Mouse (Mus musculus): Measurements from ENCODE around the gene Cd274. TPM values are rescaled to one million over a fixed set of nuclear protein-coding genes. Genes with fewer than 3 reads are reported as not detected.
"Not testable (repeated sequence)": the region's sequence is repeated elsewhere in the genome, so short reads cannot be mapped to it uniquely, and the experiment has no call there.

The Cd274 gene
- polyA plus RNA-seq, 1 experiment from 2014 or later, result 0.93 TPM

DNA sequence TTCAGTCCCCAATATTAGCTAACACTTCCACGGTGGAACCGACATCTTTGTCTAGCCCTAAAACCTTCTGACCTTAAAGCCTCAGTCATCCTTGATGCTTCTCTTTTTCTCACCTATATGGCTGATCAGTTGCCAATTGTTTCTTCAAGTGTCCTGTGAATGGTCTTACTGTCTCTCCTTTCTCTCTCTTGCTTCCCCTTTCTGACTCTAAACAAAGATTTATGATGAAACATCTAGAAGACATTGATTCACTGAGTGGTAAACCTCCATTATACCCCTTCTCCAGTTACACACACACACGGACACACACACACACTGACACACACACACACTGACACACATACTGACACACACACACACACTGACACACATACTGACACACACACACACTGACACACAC, 47.3 kb downstream of the Cd274 start:
- Histone ChIP-seq H3K4me2 (ENCODE audit: low read length) (no peak overlapping the region), H3K27me3 (ENCODE audit: control insufficient read depth, insufficient read depth, low read depth, low read length) (no peaks in the 10 kb centered on the region), H3K27ac (ENCODE audit: low read length) (no peak overlapping the region), H3K4me3 (ENCODE audit: low read depth, low read length) (no peak overlapping the region), H3K36me3 (ENCODE audit: control insufficient read depth, insufficient read depth, low read length) (no peaks in the 10 kb centered on the region), H3K4me1 (ENCODE audit: control insufficient read depth, insufficient read depth, low read length) (no peaks in the 10 kb centered on the region), H3K9me3 (replicated peaks; ENCODE audit: control insufficient read depth, low read length, poor library complexity, severe bottlenecking) (no peaks in the 10 kb centered on the region), H3K9ac (ENCODE audit: low read depth, low read length) (no peak overlapping the region)
- ATAC-seq, result no peak
- 86% methylated on average over 3 of the region's 3 CpGs for WGBS

DNA sequence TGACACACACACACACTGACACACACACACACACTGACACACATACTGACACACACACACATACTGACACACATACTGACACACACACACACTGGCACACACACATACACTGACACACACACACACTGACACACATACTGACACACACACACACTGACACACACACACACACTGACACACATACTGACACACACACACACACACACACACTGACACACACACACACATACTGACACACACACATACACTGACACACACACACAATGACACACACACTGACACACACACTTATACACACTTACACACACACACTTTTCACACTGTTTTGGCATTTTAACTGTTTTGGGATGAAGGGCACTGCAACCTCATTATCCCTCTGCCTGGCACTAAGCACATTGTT, 47.7 kb downstream of the Cd274 start:
- H3K4me1 ChIP-seq (ENCODE audit: control insufficient read depth, insufficient read depth, low read length); H3K27me3 ChIP-seq (ENCODE audit: control insufficient read depth, insufficient read depth, low read depth, low read length); H3K27ac ChIP-seq (ENCODE audit: low read length); H3K4me2 ChIP-seq (ENCODE audit: low read length); H3K9ac ChIP-seq (ENCODE audit: low read depth, low read length); H3K36me3 ChIP-seq (ENCODE audit: control insufficient read depth, insufficient read depth, low read length); H3K9me3 ChIP-seq (replicated peaks; ENCODE audit: control insufficient read depth, low read length, poor library complexity, severe bottlenecking); ATAC-seq; H3K4me3 ChIP-seq (ENCODE audit: low read depth, low read length): not testable (repeated sequence)

DNA sequence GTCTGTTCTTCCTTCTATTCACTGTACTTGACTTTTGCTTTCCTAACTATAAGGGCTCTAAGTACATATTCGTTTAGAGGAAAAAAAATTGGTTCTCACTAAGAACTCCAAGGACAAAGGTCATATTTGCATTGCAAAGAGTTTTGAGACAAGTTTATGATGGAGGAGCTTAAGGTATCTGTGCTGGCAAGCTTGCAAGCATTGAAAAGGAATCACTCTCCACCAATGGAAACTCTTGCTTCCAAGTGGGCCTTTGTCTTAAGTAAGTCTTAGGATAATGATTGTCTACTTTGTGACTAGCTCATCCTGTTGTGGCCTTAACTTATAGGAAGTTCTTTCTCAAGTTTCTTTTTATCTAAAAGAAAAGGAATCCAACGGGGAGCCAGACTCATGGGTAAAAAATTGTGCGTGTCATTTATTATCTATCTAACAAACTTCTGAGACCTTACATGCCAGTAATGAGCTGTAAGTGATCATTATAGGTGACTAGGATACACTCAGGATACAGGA, 49.2 kb downstream of the Cd274 start:
- ATAC-seq, result no peak
- Histone ChIP-seq H3K4me2 (ENCODE audit: low read length) (no peak overlapping the region), H3K4me3 (ENCODE audit: low read depth, low read length) (no peak overlapping the region), H3K4me1 (ENCODE audit: control insufficient read depth, insufficient read depth, low read length) (no peaks in the 10 kb centered on the region), H3K27ac (ENCODE audit: low read length) (no peak overlapping the region), H3K27me3 (ENCODE audit: control insufficient read depth, insufficient read depth, low read depth, low read length) (no peaks in the 10 kb centered on the region), H3K9ac (ENCODE audit: low read depth, low read length) (no peak overlapping the region), H3K36me3 (ENCODE audit: control insufficient read depth, insufficient read depth, low read length) (no peaks in the 10 kb centered on the region), H3K9me3 (replicated peaks; ENCODE audit: control insufficient read depth, low read length, poor library complexity, severe bottlenecking) (no peaks in the 10 kb centered on the region)
- 84% methylated on average over 3 of the region's 3 CpGs for WGBS

GRCm38 (mm10) chr19:29417188-29417587, 49.9 kb downstream of the Cd274 start:
- Histone ChIP-seq H3K9me3 (replicated peaks; ENCODE audit: control insufficient read depth, low read length, poor library complexity, severe bottlenecking) (no peaks in the 10 kb centered on the region), H3K27me3 (ENCODE audit: control insufficient read depth, insufficient read depth, low read depth, low read length) (no peaks in the 10 kb centered on the region), H3K9ac (ENCODE audit: low read depth, low read length) (no peak overlapping the region), H3K36me3 (ENCODE audit: control insufficient read depth, insufficient read depth, low read length) (no peaks in the 10 kb centered on the region), H3K4me3 (ENCODE audit: low read depth, low read length) (no peak overlapping the region), H3K4me1 (ENCODE audit: control insufficient read depth, insufficient read depth, low read length) (no peaks in the 10 kb centered on the region), H3K4me2 (ENCODE audit: low read length) (no peak overlapping the region), H3K27ac (ENCODE audit: low read length) (no peak overlapping the region)
- ATAC-seq, result no peak
- WGBS, result 68% methylated on average over 2 of the region's 2 CpGs

GRCm38 (mm10) chr19:29417894-29418293, 50.6 kb downstream of the Cd274 start:
- no peaks in the 10 kb centered on the region for H3K4me1 ChIP-seq (ENCODE audit: control insufficient read depth, insufficient read depth, low read length)
- WGBS, result 84% methylated on average over 2 of the region's 2 CpGs
- no peak for ATAC-seq
- no peak overlapping the region for H3K4me3 ChIP-seq (ENCODE audit: low read depth, low read length)
- H3K4me2 ChIP-seq (ENCODE audit: low read length), result no peak overlapping the region
- H3K9ac ChIP-seq (ENCODE audit: low read depth, low read length), result no peak overlapping the region
- no peaks in the 10 kb centered on the region for H3K36me3 ChIP-seq (ENCODE audit: control insufficient read depth, insufficient read depth, low read length)
- no peaks in the 10 kb centered on the region for H3K9me3 ChIP-seq (replicated peaks; ENCODE audit: control insufficient read depth, low read length, poor library complexity, severe bottlenecking)
- no peak overlapping the region for H3K27ac ChIP-seq (ENCODE audit: low read length)
- no peaks in the 10 kb centered on the region for H3K27me3 ChIP-seq (ENCODE audit: control insufficient read depth, insufficient read depth, low read depth, low read length)

GRCm38 (mm10) chr19:29418661-29419115, 51.4 kb downstream of the Cd274 start:
- Histone ChIP-seq H3K9ac (ENCODE audit: low read depth, low read length) (no peak overlapping the region), H3K4me2 (ENCODE audit: low read length) (no peak overlapping the region), H3K27me3 (ENCODE audit: control insufficient read depth, insufficient read depth, low read depth, low read length) (no peaks in the 10 kb centered on the region), H3K36me3 (ENCODE audit: control insufficient read depth, insufficient read depth, low read length) (no peaks in the 10 kb centered on the region), H3K4me1 (ENCODE audit: control insufficient read depth, insufficient read depth, low read length) (no peaks in the 10 kb centered on the region), H3K4me3 (ENCODE audit: low read depth, low read length) (no peak overlapping the region), H3K9me3 (replicated peaks; ENCODE audit: control insufficient read depth, low read length, poor library complexity, severe bottlenecking) (no peaks in the 10 kb centered on the region), H3K27ac (ENCODE audit: low read length) (no peak overlapping the region)
- ATAC-seq, result no peak
- 45% methylated on average over 9 of the region's 9 CpGs for WGBS

DNA sequence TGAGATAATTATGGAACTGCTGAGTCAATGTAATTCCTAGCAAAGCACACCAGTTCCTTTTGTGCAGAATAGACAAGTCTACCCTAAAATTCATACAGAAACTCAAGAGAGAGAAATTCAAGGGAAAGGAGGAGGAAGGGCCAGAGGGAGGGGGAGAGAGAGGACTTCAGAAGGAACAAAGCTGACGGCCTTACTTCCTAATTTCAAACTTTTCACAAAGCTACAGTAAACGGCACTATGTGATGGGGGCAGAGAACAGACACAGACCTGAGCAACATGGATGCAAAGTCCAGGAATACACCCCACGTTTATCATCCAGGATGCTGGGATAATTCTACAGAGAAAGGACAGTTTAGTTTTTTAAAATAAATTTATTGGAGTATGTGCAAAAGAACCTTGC, 52.3 kb downstream of the Cd274 start:
- no peaks in the 10 kb centered on the region for H3K36me3 ChIP-seq (ENCODE audit: control insufficient read depth, insufficient read depth, low read length)
- H3K27me3 ChIP-seq (ENCODE audit: control insufficient read depth, insufficient read depth, low read depth, low read length), result no peaks in the 10 kb centered on the region
- H3K4me2 ChIP-seq (ENCODE audit: low read length), result no peak overlapping the region
- H3K4me1 ChIP-seq (ENCODE audit: control insufficient read depth, insufficient read depth, low read length), result no peaks in the 10 kb centered on the region
- no peak overlapping the region for H3K9ac ChIP-seq (ENCODE audit: low read depth, low read length)
- no peak overlapping the region for H3K4me3 ChIP-seq (ENCODE audit: low read depth, low read length)
- H3K27ac ChIP-seq (ENCODE audit: low read length), result no peak overlapping the region
- no peaks in the 10 kb centered on the region for H3K9me3 ChIP-seq (replicated peaks; ENCODE audit: control insufficient read depth, low read length, poor library complexity, severe bottlenecking)
- WGBS, result 74% methylated on average over 3 of the region's 3 CpGs
- ATAC-seq, result no peak

- ATAC-seq, result no peak
- H3K27me3 ChIP-seq (ENCODE audit: control insufficient read depth, insufficient read depth, low read depth, low read length), result no peaks in the 10 kb centered on the region
- H3K9ac ChIP-seq (ENCODE audit: low read depth, low read length), result no peak overlapping the region
- H3K36me3 ChIP-seq (ENCODE audit: control insufficient read depth, insufficient read depth, low read length), result no peaks in the 10 kb centered on the region
- H3K4me3 ChIP-seq (ENCODE audit: low read depth, low read length), result no peak overlapping the region
- no peaks in the 10 kb centered on the region for H3K9me3 ChIP-seq (replicated peaks; ENCODE audit: control insufficient read depth, low read length, poor library complexity, severe bottlenecking)
- no peak overlapping the region for H3K27ac ChIP-seq (ENCODE audit: low read length)
- H3K4me2 ChIP-seq (ENCODE audit: low read length), result no peak overlapping the region
- H3K4me1 ChIP-seq (ENCODE audit: control insufficient read depth, insufficient read depth, low read length), result no peaks in the 10 kb centered on the region
Observed at GRCm38 (mm10) chr19:29419946-29420345, 52.7 kb downstream of the Cd274 start.

DNA sequence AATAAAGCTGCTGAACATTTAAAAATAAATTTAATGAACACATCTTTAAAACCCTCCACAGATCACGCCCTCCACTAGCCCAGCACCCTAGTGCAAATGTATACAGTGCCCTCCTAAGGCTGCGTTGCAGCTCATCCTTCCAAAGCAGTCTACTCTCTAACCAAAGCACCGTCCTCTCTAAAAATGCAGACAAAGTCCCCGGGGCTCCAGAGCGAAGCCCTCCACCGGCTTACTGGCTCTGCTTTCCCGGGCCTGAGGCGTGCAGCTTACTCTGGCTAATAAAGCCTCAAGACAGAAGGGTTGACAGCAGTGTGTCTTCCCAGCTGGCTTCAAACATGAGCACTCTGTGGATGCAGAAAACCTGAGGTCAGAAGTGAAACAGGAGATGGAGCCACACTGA, 53.1 kb downstream of the Cd274 start:
- no peaks in the 10 kb centered on the region for H3K36me3 ChIP-seq (ENCODE audit: control insufficient read depth, insufficient read depth, low read length)
- no peak overlapping the region for H3K4me3 ChIP-seq (ENCODE audit: low read depth, low read length)
- H3K4me2 ChIP-seq (ENCODE audit: low read length), result no peak overlapping the region
- no peaks in the 10 kb centered on the region for H3K9me3 ChIP-seq (replicated peaks; ENCODE audit: control insufficient read depth, low read length, poor library complexity, severe bottlenecking)
- 64% methylated on average over 8 of the region's 8 CpGs for WGBS
- H3K9ac ChIP-seq (ENCODE audit: low read depth, low read length), result no peak overlapping the region
- ATAC-seq, result no peak
- no peak overlapping the region for H3K27ac ChIP-seq (ENCODE audit: low read length)
- no peaks in the 10 kb centered on the region for H3K27me3 ChIP-seq (ENCODE audit: control insufficient read depth, insufficient read depth, low read depth, low read length)
- no peaks in the 10 kb centered on the region for H3K4me1 ChIP-seq (ENCODE audit: control insufficient read depth, insufficient read depth, low read length)

Data from midbrain, embryonic 16.5 days (tissue).